Mouse (Mus musculus): ENCODE measurements at regions not wholly inside any gene's neighbourhood (a gene's known extent, or its start where the extent isn't known, plus 50 kb on each side); places are given as distances from the start of the nearest gene placed in this dataset.
"Not testable (repeated sequence)": the region's sequence is repeated elsewhere in the genome, so short reads cannot be mapped to it uniquely, and the experiment has no call there.

- DNase-seq, result not testable (repeated sequence)
Measured at GRCm38 (mm10) chr16:3334355-3334754, 256.5 kb upstream of the Olfr161 start.

GRCm38 (mm10) chr16:3343372-3343771 lies 247.5 kb upstream of the Olfr161 start:
- not testable (repeated sequence) for DNase-seq

DNA sequence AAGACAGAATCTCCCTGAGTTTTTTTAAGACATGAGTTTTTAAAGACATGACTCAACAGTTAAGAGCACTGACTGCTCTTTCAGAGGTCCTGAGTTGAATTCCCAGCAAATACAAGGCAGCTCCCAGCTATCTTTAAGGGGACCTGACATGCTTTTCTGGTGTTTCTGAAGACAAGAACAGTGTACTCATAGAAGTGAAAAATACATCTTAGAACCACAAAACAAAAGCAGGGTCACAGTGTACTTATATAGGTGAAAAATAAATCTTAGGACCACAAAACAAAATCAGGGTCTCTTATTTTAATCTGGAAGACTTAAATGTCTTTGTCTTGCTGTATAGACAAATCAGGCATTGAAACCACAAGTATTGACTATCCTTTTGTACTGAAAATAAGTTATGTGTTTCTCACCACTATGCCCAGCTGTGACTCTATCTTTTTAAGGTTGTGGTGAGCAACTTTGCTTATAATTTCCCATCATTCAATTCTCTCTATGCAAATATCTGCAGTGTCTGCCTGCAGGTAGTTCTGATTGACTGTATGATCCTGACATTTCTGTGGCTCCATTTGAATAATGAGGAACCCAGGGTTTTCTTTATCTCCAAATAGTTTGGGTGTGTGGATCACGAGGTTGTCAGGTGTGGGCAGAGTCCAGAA lies 246.0 kb upstream of the Olfr161 start:
- not testable (repeated sequence) for DNase-seq

DNA sequence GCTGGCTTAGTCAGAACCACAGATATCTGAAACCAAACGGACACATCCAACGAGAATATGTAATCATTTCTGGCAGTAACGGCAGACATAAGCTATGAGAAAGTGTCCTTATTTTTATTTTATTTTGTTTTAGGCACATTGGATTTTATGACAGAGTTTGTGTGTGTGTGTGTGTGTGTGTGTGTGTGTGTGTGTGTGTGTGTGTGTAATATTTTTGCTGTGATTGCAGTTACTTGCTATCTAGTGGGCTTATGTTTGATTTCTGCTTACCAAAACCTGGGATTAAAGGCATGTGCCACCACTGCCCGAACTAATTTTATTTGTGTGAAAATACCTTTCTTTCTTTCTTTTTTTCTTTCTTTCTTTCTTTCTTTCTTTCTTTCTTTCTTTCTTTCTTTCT lies 241.5 kb upstream of the Olfr161 start:
- not testable (repeated sequence) for DNase-seq

DNA sequence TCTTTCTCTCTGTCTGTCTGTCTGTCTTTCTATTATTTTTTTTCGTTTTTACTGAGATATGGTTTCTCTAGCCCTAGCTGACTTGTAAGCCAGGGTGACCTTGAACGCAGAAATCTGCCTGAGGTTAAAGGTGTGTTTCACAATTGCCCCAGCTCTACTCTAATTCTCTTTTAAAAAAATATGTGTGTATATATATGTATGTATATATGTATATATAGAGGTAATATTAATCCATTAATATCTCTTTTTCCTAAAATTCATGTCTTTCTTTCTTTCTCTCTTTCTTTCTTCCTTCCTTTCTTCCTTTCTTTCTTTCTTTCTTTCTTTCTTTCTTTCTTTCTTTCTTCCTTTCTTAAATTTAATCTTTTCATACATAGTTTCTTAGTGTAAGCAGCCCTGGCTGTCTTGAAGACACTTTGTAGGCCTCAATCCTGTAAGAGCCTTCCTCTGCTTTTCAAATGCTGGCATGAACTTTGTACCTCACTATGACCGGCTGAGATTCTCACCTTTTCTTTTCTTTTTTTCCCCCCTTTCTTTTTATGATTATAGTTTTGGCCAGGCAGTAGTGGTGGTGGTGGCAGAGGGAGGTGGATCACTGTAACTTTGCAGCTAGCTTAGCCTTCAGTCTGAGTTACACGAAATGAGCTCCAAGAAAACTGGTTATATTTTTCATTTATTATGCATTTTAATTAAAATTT lies 240.8 kb upstream of the Olfr161 start:
- not testable (repeated sequence) for DNase-seq

GRCm38 (mm10) chr16:3350668-3351507 lies 240.0 kb upstream of the Olfr161 start:
- DNase-seq, result not testable (repeated sequence)

DNA sequence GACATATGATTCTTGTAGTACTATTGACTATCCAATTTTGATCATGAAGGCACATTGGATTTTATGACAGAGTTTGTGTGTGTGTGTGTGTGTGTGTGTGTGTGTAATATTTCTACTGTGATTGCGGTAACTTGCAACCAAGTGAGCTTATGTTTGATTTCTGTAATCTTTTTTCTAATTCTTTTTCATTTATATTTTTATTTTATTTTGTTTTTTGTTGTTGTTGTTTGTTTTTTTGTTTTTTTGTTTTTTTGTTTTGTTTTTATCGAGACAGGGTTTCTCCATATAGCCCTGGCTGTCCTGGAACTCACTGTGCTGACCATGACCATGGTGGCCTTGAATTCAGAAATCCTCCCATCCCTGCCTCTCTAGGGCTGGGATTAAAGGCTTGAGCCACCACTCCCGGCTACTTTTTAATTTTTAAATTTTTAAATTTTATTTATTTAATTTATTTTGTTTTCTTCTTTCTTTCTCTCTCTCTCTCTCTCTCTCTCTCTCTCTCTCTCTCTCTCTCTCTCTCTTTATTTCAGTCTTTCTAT lies 239.3 kb upstream of the Olfr161 start:
- DNase-seq, result peak; percentile 4

Measured in adrenal gland, postnatal 14 days (tissue).